Mouse (Mus musculus) heart, embryonic 14.5 days (tissue): Measurements from ENCODE around the gene Pak3. TPM values are rescaled to one million over a fixed set of nuclear protein-coding genes. Genes with fewer than 3 reads are reported as not detected.

Source experiments
- ATAC-seq: fragments of 200-750 bp; cut with Nextera tagmentation; 2 replicates; pipeline ENCODE4 v1.8.0; 2017; ENCODE audit warnings: low read depth, moderate TSS enrichment; ENCODE audit not compliant: insufficient number of reproducible peaks, insufficient read depth, low FRiP score
- H3K27ac ChIP-seq, 2 experiments: fragments of 200-500 bp in 1 of 2; fragments of 300-500 bp in 1 of 2; sonication (generic) in 1 of 2; replicated peaks in 1 of 2; 2 replicates each; pipeline ENCODE4 v1.5.1; 2012 to 2014; ENCODE audit warnings: low read depth in 2 of 2, low read length in 2 of 2, control low read depth in 1 of 2, mild to moderate bottlenecking in 1 of 2, mixed read lengths in 1 of 2; ENCODE audit not compliant: control insufficient read depth in 1 of 2, insufficient read depth in 1 of 2
- H3K27me3 ChIP-seq: fragments of 300-500 bp; sonication (generic); 2 replicates; pipeline ENCODE4 v1.6.1; 2014; ENCODE audit warnings: mild to moderate bottlenecking, low read length, control low read depth; ENCODE audit not compliant: control insufficient read depth, insufficient read depth
- H3K36me3 ChIP-seq: fragments of 300-500 bp; sonication (generic); 2 replicates; pipeline ENCODE4 v1.6.1; 2014; ENCODE audit warnings: mild to moderate bottlenecking, control low read depth, low read length, mixed read lengths; ENCODE audit not compliant: control insufficient read depth, insufficient read depth
- H3K4me1 ChIP-seq, 2 experiments: fragments of 200-500 bp in 1 of 2; fragments of 300-500 bp in 1 of 2; sonication (generic) in 1 of 2; 2 replicates each; pipeline ENCODE4 v1.6.1; 2012 to 2014; ENCODE audit warnings: low read length in 2 of 2, control low read depth in 1 of 2, mixed read lengths in 1 of 2; ENCODE audit not compliant: control insufficient read depth in 2 of 2, insufficient read depth in 2 of 2
- H3K4me2 ChIP-seq: fragments of 300-500 bp; sonication (generic); 2 replicates; pipeline ENCODE4 v1.6.1; 2014; ENCODE audit warnings: mild to moderate bottlenecking, low read length
- H3K4me3 ChIP-seq, 2 experiments: fragments of 200-500 bp in 1 of 2; fragments of 300-500 bp in 1 of 2; sonication (generic) in 1 of 2; 2 replicates each; pipeline ENCODE4 v1.5.1; 2012 to 2014; ENCODE audit warnings: low read length in 2 of 2, mild to moderate bottlenecking in 2 of 2, control low read depth in 1 of 2, low read depth in 1 of 2, moderate library complexity in 1 of 2; ENCODE audit not compliant: control insufficient read depth in 1 of 2, insufficient read depth in 1 of 2
- H3K9ac ChIP-seq: fragments of 300-500 bp; sonication (generic); 2 replicates; pipeline ENCODE4 v1.6.1; 2014; ENCODE audit warnings: mild to moderate bottlenecking, low read length
- H3K9me3 ChIP-seq: fragments of 300-500 bp; sonication (generic); 2 replicates; pipeline ENCODE4 v1.6.1; 2016; ENCODE audit warnings: low read length, control low read depth; ENCODE audit not compliant: control insufficient read depth
- WGBS: fragments of 180-500 bp; shearing (Covaris S2); extraction: QIAGEN DNeasy Blood & Tissue Kit; methylation state at CpG from one replicate; pipeline ENCODE4 v1.1.7; 2014; 5-methylcytosine and 5-hydroxymethylcytosine counted together
- polyA plus RNA-seq: library from polyadenylated mRNA; unstranded; fragments of >200 nt; fragmentation: Nextera tagmentation; extraction: Ambion mirVana; gene quantifications from 2 replicates; pipeline ENCODE4 v1.2.1, GENCODE M21; 2014

The Pak3 gene
- polyA plus RNA-seq, 1 experiment from 2014 or later: 10.4 TPM

DNA sequence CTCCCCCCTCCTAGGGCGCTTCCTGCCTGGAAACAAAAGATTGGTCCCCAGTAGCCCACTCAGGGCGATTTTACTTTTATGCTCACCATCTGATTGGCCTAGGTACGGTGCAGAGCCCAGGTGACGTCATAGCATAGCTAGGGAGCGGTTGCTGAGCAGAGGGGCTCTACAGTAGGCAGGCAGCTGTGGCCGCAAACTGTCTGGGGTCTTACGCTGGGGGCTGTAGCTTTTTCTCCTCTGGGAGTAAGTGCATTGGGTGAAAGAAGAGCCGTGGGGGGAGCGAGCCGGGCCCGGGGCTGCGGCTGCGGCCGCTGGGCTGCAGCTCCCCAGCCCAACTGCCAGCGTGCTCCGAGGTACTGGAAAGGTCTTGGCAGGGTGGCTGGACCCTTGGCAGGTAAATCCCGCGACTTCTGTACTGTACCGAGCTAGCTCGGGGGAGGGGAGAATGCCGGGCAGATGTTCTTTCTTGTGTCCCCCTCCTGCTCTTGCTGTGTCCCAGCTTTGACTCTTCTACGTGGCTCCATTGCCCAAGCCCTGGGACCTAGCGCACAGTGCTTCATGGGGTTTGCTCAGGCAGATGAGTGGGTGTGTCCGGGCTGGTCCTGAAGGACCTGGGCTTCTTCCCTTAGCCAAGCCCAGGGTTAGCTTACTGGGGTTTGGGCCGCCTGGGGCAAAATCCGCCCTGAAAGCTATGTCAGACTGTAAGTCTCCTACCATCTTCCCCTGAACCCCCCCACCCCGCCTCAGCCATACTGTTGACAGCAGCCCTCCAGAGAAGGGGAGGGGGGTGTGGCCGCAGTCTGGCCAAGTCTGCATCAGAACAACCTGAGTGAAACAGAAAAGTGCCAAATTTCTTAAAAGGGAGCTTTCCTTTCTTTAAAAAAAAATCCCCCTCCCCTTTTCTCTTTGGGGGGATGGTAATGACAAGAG, 146.1 kb downstream of the Pak3 start:
- H3K9ac ChIP-seq: peak overlapping the region; percentile 66
- H3K27me3 ChIP-seq: no peaks in the 10 kb centered on the region
- no peaks in the 10 kb centered on the region for H3K9me3 ChIP-seq
- WGBS: 17% methylated on average over 28 of the region's 28 CpGs
- no peak overlapping the region for H3K27ac ChIP-seq
- H3K4me3 ChIP-seq: peak overlapping the region; percentile 44 to 72
- peak; percentile 85; the same call in 1 of the 2 replicates for ATAC-seq
- H3K36me3 ChIP-seq: no peaks in the 10 kb centered on the region
- H3K4me2 ChIP-seq: peak overlapping the region; percentile 70
- H3K4me1 ChIP-seq: no peaks in the 10 kb centered on the region

DNA sequence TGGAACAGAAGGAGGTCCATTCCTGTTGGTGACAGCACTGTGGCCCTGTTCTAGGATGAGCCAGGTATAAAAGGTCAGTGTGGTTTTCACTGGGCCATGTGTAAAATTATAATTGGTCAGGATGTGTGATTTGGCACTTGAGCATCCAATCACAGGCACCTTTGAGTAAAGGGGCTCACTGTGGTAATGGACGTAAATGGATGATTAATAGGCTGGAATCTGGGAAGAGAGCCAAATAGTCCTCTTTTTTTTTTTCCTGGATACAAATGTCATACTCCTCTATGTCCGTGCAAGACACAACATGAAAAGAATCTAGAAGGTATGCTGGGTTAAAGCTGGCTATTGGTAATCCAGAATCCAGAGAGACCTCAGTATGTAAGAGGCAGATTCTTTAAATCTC, 147.4 kb downstream of the Pak3 start:
- ATAC-seq: no peak

DNA sequence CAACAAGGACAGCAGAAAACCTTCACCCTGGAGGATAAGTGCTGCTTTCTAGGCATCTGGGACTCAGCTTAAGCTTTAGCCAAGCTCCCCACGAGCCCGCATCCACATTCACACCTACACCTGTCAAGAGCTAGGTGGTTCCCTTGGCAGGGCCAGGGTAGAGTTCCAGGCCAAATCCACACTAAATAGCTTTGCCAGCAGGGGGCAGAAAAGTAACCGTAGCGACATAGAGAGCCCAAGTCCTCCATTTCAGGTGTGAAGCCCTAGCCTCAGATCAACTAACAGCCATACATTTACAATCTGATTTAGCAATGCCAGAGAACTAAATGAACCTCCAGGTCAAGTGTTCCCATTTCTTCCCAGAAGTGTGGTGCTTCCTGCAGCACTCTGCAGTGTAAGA, 148.6 kb downstream of the Pak3 start:
- no peak overlapping the region for H3K9ac ChIP-seq
- WGBS: 39% methylated on average over 4 of the region's 4 CpGs
- no peak overlapping the region for H3K4me2 ChIP-seq
- H3K36me3 ChIP-seq: no peaks in the 10 kb centered on the region
- no peaks in the 10 kb centered on the region for H3K9me3 ChIP-seq
- H3K27me3 ChIP-seq: no peaks in the 10 kb centered on the region
- H3K4me3 ChIP-seq: no peak overlapping the region
- ATAC-seq: no peak
- no peak overlapping the region for H3K27ac ChIP-seq
- no peaks in the 10 kb centered on the region for H3K4me1 ChIP-seq

More for the DNA sequence above, 147.4 kb downstream of the Pak3 start:
- H3K9me3 ChIP-seq: no peaks in the 10 kb centered on the region
- no peaks in the 10 kb centered on the region for H3K4me1 ChIP-seq
- no peak overlapping the region for H3K4me2 ChIP-seq
- WGBS: 36% methylated on average over 2 of the region's 2 CpGs
- no peaks in the 10 kb centered on the region for H3K36me3 ChIP-seq
- no peak overlapping the region for H3K27ac ChIP-seq
- H3K9ac ChIP-seq: no peak overlapping the region
- H3K4me3 ChIP-seq: no peak overlapping the region
- no peaks in the 10 kb centered on the region for H3K27me3 ChIP-seq

DNA sequence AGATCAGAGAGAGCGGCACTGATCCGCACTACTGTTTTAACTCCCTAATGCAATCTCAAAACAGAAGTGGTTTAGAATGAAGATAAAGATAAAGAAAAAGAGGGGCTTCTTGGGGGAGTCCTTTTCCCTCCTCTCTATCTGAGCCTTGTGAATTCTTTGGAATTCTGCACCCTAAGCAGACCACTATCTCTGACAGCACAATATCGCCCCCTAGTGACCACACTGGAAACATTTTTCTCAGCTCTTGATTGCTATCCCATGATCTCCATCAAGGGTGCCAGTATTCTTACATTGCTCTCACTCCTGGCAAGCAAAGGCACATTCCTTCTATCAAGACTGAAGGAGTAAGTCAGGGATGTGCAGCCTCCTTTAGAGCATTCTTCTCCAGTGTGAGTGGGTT, 149.9 kb downstream of the Pak3 start:
- Histone ChIP-seq H3K36me3 (no peaks in the 10 kb centered on the region), H3K27ac (no peak overlapping the region), H3K9ac (no peak overlapping the region), H3K9me3 (no peaks in the 10 kb centered on the region), H3K27me3 (no peaks in the 10 kb centered on the region), H3K4me3 (no peak overlapping the region), H3K4me1 (no peaks in the 10 kb centered on the region), H3K4me2 (no peak overlapping the region)
- ATAC-seq: no peak
- WGBS: 41% methylated on average over 3 of the region's 3 CpGs

DNA sequence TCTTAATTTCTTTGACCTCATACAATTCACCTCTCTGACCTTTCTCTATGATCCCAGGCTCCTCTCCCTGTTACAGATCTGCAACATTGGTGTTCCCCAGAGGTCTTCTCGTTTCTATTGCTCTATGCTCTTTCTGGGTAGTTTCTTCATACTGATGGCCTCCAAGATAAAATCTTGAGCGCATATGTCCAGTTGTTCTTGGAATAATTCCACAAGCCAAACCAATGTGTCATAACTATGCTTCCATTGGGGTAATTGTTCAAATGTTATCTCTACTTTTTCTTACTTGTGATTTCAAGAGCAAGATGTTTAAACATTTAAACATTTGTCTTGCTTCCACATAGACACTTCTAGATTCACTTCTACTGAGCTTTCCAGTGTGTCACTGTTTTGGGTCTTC, 160.2 kb downstream of the Pak3 start:
- H3K4me2 ChIP-seq: no peak overlapping the region
- H3K4me1 ChIP-seq: no peaks in the 10 kb centered on the region
- WGBS: 68% methylated on average over 2 of the region's 2 CpGs
- no peak for ATAC-seq
- H3K36me3 ChIP-seq: no peaks in the 10 kb centered on the region
- H3K27ac ChIP-seq: no peak overlapping the region
- H3K27me3 ChIP-seq: no peaks in the 10 kb centered on the region
- no peak overlapping the region for H3K4me3 ChIP-seq
- no peaks in the 10 kb centered on the region for H3K9me3 ChIP-seq
- H3K9ac ChIP-seq: no peak overlapping the region

DNA sequence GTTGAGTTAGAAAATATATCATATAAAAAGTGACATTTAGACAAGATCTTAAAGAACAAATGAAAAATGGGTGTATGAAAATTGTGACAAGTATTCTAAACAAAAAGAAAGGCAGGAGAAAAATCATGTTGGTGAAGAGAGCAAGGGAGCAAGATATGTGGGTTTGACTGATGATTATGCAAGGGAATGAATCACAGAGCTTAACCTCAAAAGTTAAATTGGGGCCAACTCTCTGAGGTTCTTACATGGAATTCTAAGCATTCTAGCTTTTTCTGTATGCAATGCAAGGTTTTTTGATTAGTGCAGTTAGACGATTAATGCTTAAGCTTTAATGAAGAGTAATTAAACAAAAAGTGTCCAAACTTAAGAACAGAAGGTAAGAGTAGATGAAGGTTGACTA, 203.9 kb downstream of the Pak3 start:
- H3K27ac ChIP-seq: no peak overlapping the region
- no peak overlapping the region for H3K9ac ChIP-seq
- no peaks in the 10 kb centered on the region for H3K4me1 ChIP-seq
- no peaks in the 10 kb centered on the region for H3K36me3 ChIP-seq
- H3K4me3 ChIP-seq: no peak overlapping the region
- H3K27me3 ChIP-seq: no peaks in the 10 kb centered on the region
- ATAC-seq: no peak
- no peaks in the 10 kb centered on the region for H3K9me3 ChIP-seq
- 80% methylated on average over 1 of the region's 1 CpGs for WGBS
- no peak overlapping the region for H3K4me2 ChIP-seq

DNA sequence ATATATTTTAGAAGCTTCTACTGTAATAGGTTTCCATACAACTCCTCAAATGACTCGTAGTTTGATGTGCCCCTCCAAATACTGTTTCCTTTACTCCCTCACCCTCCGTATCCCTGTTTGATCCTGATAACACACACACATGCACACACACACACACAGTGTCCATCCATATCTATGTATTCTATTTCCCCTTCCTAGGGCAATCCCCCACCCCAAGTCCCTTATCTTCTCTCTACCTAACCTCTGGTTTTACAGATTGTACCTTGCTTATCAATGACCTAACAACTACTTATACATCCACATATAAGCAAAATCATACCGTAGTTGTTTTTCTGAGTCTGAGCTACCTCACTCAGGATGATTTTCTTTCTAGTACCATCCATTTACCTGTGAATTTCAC, 207.0 kb downstream of the Pak3 start:
- no peak for ATAC-seq
- Histone ChIP-seq H3K4me2 (no peak overlapping the region), H3K9me3 (no peaks in the 10 kb centered on the region), H3K4me3 (no peak overlapping the region), H3K27ac (no peak overlapping the region), H3K9ac (no peak overlapping the region), H3K4me1 (no peaks in the 10 kb centered on the region), H3K27me3 (no peaks in the 10 kb centered on the region), H3K36me3 (no peaks in the 10 kb centered on the region)
- 80% methylated on average over 3 of the region's 3 CpGs for WGBS

DNA sequence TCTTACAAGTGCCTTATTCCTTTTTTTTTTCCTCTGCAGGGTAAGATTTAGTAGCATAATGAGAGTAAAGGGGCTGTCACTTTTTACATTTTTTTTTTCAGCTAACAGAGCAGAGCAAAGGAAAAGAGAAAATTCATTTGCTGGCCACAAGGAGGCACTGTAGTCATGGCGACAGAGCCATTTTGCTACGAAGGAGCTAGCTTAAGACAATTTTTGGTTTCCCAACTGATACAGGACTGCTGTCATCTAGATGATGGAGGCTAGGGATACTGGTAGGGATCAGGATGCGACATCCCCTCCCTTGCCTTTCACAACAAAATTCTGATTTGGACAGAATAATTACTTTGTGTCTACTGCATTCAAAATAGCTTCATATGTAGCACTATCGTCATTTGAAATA, 217.6 kb downstream of the Pak3 start:
- no peaks in the 10 kb centered on the region for H3K9me3 ChIP-seq
- H3K36me3 ChIP-seq: no peaks in the 10 kb centered on the region
- H3K27me3 ChIP-seq: no peaks in the 10 kb centered on the region
- ATAC-seq: no peak
- no peak overlapping the region for H3K4me2 ChIP-seq
- no peak overlapping the region for H3K9ac ChIP-seq
- H3K4me1 ChIP-seq: no peaks in the 10 kb centered on the region
- H3K4me3 ChIP-seq: no peak overlapping the region
- H3K27ac ChIP-seq: no peak overlapping the region
- 40% methylated on average over 4 of the region's 4 CpGs for WGBS
